Mouse (Mus musculus): ENCODE data around the gene F8.
"Not testable (repeated sequence)": the region's sequence is repeated elsewhere in the genome, so short reads cannot be mapped to it uniquely, and the experiment has no call there.

F8 gene

GRCm38 (mm10) chrX:75382195-75382771 lies at the start of gene F8, which contains the start of gene Fundc2:
Gene F8, minus strand, starts transcription at chrX:75382615.
Gene Fundc2, plus strand, starts transcription at chrX:75382399.
- DNase-seq = peak; percentile 52 to 79

- DNase-seq = peak; percentile 83 to 85
Measured at GRCm38 (mm10) chrX:75415936-75416785, 33.7 kb upstream of the F8 start, which contains the start of the genes Cmc4, Mtcp1 and Brcc3. Gene Cmc4, minus strand, starts transcription at chrX:75416584. Gene Mtcp1, minus strand, starts transcription at chrX:75416588. Gene Brcc3, plus strand, starts transcription at chrX:75416628.

- DNase-seq = no peak
Measured at GRCm38 (mm10) chrX:75409711-75410110, 27.3 kb upstream of the F8 start.

- DNase-seq = no peak
Measured at GRCm38 (mm10) chrX:75403350-75403749, 20.9 kb upstream of the F8 start.

- DNase-seq = no peak
Measured at GRCm38 (mm10) chrX:75402668-75403067, 20.3 kb upstream of the F8 start.

GRCm38 (mm10) chrX:75399471-75399870 lies 17.1 kb upstream of the F8 start:
- DNase-seq = no peak

GRCm38 (mm10) chrX:75381699-75382098 lies 716 bp downstream of the F8 start:
- DNase-seq = no peak

GRCm38 (mm10) chrX:75381176-75381575 lies 1.2 kb downstream of the F8 start:
- no peak for DNase-seq

GRCm38 (mm10) chrX:75376815-75377214 lies 5.6 kb downstream of the F8 start:
- DNase-seq = no peak

GRCm38 (mm10) chrX:75372666-75373425 lies 9.6 kb downstream of the F8 start:
- DNase-seq = no peak

- DNase-seq = no peak
Measured at GRCm38 (mm10) chrX:75370197-75370596, 12.2 kb downstream of the F8 start.

- DNase-seq = no peak
Measured at GRCm38 (mm10) chrX:75323556-75323955, 58.9 kb downstream of the F8 start.

GRCm38 (mm10) chrX:75271676-75272075 lies 110.7 kb downstream of the F8 start:
- DNase-seq = no peak

- DNase-seq = not testable (repeated sequence)
Measured at GRCm38 (mm10) chrX:75233603-75234376, 148.6 kb downstream of the F8 start.

- no peak for DNase-seq
Measured at GRCm38 (mm10) chrX:75231456-75231855, 151.0 kb downstream of the F8 start.

GRCm38 (mm10) chrX:75163670-75164069 lies 218.7 kb downstream of the F8 start, which contains the start of gene Smim9:
Gene Smim9, minus strand, starts transcription at chrX:75163770.
- no peak for DNase-seq

GRCm38 (mm10) chrX:75155576-75156243 lies 226.7 kb downstream of the F8 start:
- DNase-seq = peak; percentile 17 to 38

- DNase-seq = no peak
Measured at GRCm38 (mm10) chrX:75152249-75152648, 230.2 kb downstream of the F8 start.

- DNase-seq = no peak
Measured at GRCm38 (mm10) chrX:75150304-75150703, 232.1 kb downstream of the F8 start.

- no peak for DNase-seq
Measured at GRCm38 (mm10) chrX:75148414-75148813, 234.0 kb downstream of the F8 start.

GRCm38 (mm10) chrX:75143124-75143555 lies 239.3 kb downstream of the F8 start:
- peak; percentile 3 to 8 for DNase-seq

GRCm38 (mm10) chrX:75138182-75138581 lies 244.2 kb downstream of the F8 start:
- no peak for DNase-seq

Data from cerebellum, postnatal 36 days (tissue).